Mouse (Mus musculus) liver, postnatal 0 days (tissue): ENCODE data around the gene Zfp503.

ENCODE experiments used
- CTCF ChIP-seq: sonication (generic); IDR thresholded peaks from 2 replicates; pipeline ENCODE4 v1.5.1; 2016; ENCODE audit warnings: antibody characterized with exemption, low read depth
- EP300 ChIP-seq: IDR thresholded peaks from 2 replicates; pipeline ENCODE4 v1.6.1; 2016; ENCODE audit warnings: antibody characterized with exemption, low read depth, mild to moderate bottlenecking

- TF ChIP-seq CTCF (no peak), EP300 (no peak)
These were observed 26.9 kb downstream of the Zfp503 start for GRCm38 (mm10) chr14:21962381-21963050.
